Mouse (Mus musculus) activated CD4-positive, CD25-positive, alpha-beta regulatory T cell, adult 9 weeks (primary cell): Measurements from ENCODE around the gene Dhx57. TPM values are rescaled to one million over a fixed set of nuclear protein-coding genes. Genes with fewer than 3 reads are reported as not detected.

Experiments used
- polyA plus RNA-seq: library from polyadenylated mRNA; unstranded; fragments of 100-300 nt; shearing (Covaris generic); gene quantifications from one replicate; pipeline ENCODE4 v1.2.1, GENCODE M21; 2017

Dhx57 gene
- polyA plus RNA-seq = 34.1 TPM

GRCm38 (mm10) chr17:80290074-80290657 is at the start of gene Dhx57, which contains the start of gene Morn2:
Dhx57 (minus strand) TSS chr17:80290476.
Morn2 (plus strand) TSS chr17:80290203.

GRCm38 (mm10) chr17:80307251-80307650 is 17.0 kb upstream of the Dhx57 start, which contains the start of gene Arhgef33:
Arhgef33 (plus strand) TSS chr17:80307407.

GRCm38 (mm10) chr17:80224326-80225116 is 65.8 kb downstream of the Dhx57 start, which contains the start of gene Gemin6:
Gemin6 (plus strand) TSS chr17:80224441.

GRCm38 (mm10) chr17:80206671-80207581 is 83.3 kb downstream of the Dhx57 start, which contains the start of the genes Srsf7 and Ttc39d:
Srsf7 (minus strand) TSS chr17:80207307.
Ttc39d (plus strand) TSS chr17:80207460.

Other genes with a start within 250 kb of the Dhx57 start
- gene Hnrnpll, start 228.1 kb downstream of the Dhx57 start, polyA plus RNA-seq = 42.2 TPM
- gene Galm, start 163.0 kb downstream of the Dhx57 start, polyA plus RNA-seq = 67.6 TPM
- 553 TPM for gene Srsf7, start 83.2 kb downstream of the Dhx57 start, polyA plus RNA-seq
- gene Ttc39d, start 83.0 kb downstream of the Dhx57 start, polyA plus RNA-seq = not detected
- gene Gemin6, start 66.0 kb downstream of the Dhx57 start, polyA plus RNA-seq = 14.2 TPM
- 3.3 TPM for gene Morn2, start 273 bp downstream of the Dhx57 start, polyA plus RNA-seq
- gene Arhgef33, start 16.9 kb upstream of the Dhx57 start, polyA plus RNA-seq = not detected
- gene Gm10190, start 83.1 kb upstream of the Dhx57 start, polyA plus RNA-seq = not detected
- 2.6 TPM for gene Sos1, start 190.0 kb upstream of the Dhx57 start, polyA plus RNA-seq